Mouse (Mus musculus): ENCODE measurements around the gene Lsm3.

The Lsm3 gene

DNA sequence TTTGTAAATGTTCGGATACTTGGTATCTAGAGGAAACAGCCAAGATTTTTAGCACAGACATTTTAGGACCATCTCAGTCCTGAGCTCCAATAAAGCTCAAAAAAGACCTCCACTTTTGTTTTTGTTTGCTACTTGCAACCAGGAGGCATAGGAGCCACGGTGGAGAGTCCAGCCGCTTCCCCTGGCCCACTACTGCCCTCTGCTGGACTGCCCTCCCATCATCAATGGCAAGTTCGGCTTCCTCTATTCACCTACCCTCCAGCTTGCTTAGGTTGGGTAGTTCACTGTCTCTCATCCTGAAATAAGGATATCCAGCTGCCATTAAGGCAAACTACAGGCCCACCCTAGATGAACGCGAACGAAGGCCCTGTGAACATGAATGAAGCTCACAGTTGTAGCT, 6.4 kb upstream of the Lsm3 start:
- DNase-seq (ENCODE audit: extremely low spot score, low read depth, low spot score), result no peak

- no peak for DNase-seq (ENCODE audit: extremely low spot score, low read depth, low spot score)
Measured at GRCm38 (mm10) chr6:91510211-91510610, 5.5 kb upstream of the Lsm3 start.

DNA sequence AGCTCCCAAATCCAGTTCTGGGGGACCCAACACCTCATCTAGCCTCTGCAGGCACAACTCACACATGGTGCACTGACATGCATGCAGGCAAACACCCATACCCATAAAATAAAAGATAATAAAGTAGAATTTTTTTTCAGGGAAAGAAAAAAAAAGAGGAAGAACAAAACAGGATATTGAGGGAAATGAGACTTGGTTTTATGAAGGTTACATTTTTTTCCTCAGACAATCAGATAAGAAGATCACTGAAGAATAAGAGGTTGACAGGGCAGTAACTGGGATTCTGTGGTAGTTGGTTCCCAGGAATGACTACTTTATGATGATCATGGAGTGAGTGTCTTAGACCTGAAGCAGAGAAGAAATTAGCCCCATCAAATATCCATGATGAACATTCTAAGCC, 1.6 kb upstream of the Lsm3 start:
- no peak for DNase-seq (ENCODE audit: extremely low spot score, low read depth, low spot score)

- DNase-seq (ENCODE audit: extremely low spot score, low read depth, low spot score), result no peak
Measured at GRCm38 (mm10) chr6:91514737-91515362, 878 bp upstream of the Lsm3 start.

- DNase-seq (ENCODE audit: extremely low spot score, low read depth, low spot score), result no peak
Measured at GRCm38 (mm10) chr6:91518454-91519020, 2.8 kb downstream of the Lsm3 start.

- DNase-seq (ENCODE audit: extremely low spot score, low read depth, low spot score), result no peak
Measured at GRCm38 (mm10) chr6:91522816-91523215, 7.1 kb downstream of the Lsm3 start.

DNA sequence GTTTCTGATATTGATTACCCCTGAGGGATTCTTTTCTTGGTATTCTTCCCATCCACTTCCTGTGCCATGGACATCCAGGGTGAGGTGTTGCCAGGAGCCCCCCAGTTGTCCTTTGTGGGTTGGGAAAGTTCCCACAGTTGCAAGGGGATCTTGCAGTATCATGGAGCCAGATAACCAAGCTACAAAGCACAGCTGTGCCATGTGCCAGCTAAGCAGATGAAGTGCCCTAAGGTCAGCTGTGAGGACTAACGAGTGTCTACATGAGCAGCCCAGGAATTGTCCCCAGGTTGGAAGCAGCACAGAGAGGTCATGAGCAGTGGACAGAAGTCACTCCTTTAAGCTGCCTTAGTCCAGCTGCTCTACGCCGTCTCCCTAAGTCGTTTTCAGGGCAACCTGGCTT, 9.8 kb downstream of the Lsm3 start:
- DNase-seq (ENCODE audit: extremely low spot score, low read depth, low spot score), result no peak

GRCm38 (mm10) chr6:91527227-91527860, 11.6 kb downstream of the Lsm3 start:
- no peak for DNase-seq (ENCODE audit: extremely low spot score, low read depth, low spot score)

DNA sequence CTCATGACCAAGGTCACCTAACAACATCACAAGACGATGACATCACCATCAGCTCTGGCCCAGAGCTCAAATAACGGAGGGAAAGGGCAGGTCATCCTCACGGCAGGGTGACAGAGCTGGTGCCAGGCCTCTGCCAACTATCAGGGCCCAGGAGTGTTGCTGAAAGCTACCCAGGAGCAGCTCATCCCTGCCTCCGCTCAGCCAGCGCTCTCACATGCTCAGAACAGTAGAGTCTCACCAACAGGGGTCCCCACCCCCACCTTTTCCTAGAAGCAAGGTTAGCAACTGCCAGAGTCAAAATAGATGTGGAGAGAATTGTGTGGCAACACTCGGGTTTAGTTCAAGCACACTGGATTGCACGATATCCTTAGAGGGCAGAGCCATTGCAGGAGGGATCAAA, 12.5 kb downstream of the Lsm3 start:
- DNase-seq (ENCODE audit: extremely low spot score, low read depth, low spot score), result no peak

GRCm38 (mm10) chr6:91530673-91531072, 14.9 kb downstream of the Lsm3 start:
- no peak for DNase-seq (ENCODE audit: extremely low spot score, low read depth, low spot score)

- DNase-seq (ENCODE audit: extremely low spot score, low read depth, low spot score), result no peak
Measured at GRCm38 (mm10) chr6:91531276-91531675, 15.5 kb downstream of the Lsm3 start.

- no peak for DNase-seq (ENCODE audit: extremely low spot score, low read depth, low spot score)
Measured at GRCm38 (mm10) chr6:91532661-91533060, 16.9 kb downstream of the Lsm3 start.

DNA sequence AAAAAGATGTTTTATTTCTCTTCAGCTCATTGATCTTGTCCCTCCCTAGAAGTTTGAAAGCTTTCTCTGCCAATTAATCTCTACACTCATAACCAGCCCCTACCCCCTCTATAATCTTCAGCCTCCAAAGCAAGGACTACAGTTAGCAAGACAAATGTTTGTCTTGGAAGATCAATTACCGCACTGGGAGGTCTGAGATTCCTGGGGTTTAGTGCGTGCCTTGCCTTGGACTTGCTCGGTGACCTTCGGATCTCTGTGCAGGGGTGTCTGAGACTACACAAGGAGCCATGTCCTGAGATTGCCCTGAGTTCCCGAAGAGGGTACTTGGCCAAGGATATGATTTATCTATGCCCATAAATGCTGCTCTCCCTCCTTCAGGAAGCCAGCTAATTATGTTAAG, 17.6 kb downstream of the Lsm3 start:
- DNase-seq (ENCODE audit: extremely low spot score, low read depth, low spot score), result no peak

GRCm38 (mm10) chr6:91533771-91534170, 18.0 kb downstream of the Lsm3 start:
- no peak for DNase-seq (ENCODE audit: extremely low spot score, low read depth, low spot score)

DNA sequence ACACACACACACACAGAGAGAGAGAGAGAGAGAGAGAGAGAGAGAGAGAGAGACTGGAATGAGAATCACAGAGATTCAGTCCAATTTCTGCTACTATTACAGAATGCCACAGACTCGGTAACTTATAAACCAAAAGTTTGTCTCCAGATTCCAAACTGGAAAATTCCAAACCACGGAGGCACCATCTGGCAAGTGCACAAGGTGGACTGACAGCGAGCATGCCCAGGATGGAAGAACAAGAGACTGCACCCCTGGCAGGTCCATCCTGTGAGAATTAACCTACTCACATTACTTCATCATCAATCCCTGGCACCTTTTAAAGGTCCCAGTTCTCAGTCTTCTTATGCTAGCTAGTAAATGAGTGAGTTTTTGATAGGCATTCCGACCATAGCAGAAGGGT, 18.5 kb downstream of the Lsm3 start:
- no peak for DNase-seq (ENCODE audit: extremely low spot score, low read depth, low spot score)

GRCm38 (mm10) chr6:91535231-91535630, 19.5 kb downstream of the Lsm3 start:
- DNase-seq (ENCODE audit: extremely low spot score, low read depth, low spot score), result no peak

DNA sequence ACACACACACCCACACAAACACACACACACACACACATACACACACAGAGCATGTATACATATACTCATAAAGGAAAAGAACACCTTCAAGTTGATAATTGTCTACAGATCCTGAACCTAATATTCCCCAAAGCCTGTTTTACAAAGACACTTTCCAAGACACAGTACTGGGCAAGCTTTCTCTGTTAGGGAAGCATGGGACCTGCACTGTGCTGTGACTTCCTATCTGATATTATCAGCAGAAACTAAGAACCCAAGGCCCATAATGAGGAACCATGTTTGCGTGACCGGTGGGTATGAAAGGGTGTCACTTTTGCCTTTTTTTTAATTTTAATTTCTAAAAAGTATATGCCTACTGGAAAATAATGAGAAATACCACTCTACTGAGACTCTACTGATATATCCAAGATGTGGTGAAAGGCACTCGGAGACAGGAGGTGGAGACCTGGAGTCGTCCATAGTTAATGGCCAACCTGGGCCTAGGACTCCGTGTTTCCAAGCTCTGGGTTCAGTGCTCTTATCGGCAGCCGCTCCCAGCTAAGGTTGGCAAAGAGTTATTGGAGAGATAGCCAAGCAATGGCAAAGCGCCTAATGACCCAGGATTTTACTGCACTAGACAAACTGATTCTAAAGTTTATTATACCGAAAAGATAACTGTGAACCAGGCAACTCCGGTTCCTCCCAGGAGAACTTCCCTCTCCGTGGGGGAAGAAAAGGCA, 20.5 kb downstream of the Lsm3 start:
- no peak for DNase-seq (ENCODE audit: extremely low spot score, low read depth, low spot score)

GRCm38 (mm10) chr6:91541276-91541675, 25.5 kb downstream of the Lsm3 start:
- no peak for DNase-seq (ENCODE audit: extremely low spot score, low read depth, low spot score)

DNA sequence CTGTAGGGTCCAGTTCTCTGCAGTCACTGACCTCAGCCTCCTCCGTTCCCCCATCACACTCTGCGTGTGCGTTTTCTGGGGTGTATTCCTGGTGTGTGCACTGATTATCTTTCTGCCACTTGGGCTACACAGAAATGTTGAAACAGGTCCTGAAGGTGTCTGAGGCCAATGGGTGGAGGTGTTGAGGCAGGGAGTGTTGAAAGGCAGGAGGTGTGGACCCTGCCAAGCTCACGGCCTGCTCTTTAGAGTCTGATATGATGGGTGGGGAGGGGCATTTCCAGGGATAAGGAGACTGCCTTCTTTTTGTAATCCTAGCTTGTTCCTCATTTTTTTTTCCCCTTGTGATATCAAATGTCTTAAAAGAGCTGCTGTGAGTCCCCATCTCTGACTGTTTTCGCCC, 27.3 kb downstream of the Lsm3 start:
- DNase-seq (ENCODE audit: extremely low spot score, low read depth, low spot score), result no peak

DNA sequence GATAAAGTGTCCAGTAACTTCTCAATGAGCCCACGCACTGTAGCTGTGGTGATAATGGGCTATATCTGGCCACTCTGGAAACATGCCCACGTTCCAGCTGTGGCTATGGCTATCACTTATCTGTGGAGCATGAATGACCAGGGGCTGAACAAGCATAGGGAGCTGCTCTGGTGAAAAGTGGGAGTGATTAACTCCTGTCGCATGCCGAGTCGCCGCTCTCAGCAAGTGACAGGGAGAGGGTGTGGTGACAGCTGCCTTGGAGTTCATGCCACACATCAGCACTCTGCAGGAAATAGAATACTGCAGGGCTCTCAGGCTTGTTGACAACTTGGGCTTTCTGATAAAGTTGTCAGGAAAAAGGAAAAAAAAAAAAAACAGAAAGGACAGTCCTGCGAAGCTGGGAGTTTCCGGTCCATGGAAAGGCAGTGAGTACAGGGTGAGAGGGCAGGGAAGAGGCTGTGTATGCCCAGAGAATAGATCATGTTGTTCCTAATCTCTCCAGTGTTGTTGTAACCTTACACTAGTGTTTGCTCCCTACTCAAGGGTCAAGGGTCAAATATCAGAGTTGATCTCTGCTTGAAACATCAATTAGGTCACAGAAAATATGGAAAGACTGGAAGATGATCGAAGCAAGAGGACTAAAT, 30.6 kb downstream of the Lsm3 start:
- no peak for DNase-seq (ENCODE audit: extremely low spot score, low read depth, low spot score)

DNA sequence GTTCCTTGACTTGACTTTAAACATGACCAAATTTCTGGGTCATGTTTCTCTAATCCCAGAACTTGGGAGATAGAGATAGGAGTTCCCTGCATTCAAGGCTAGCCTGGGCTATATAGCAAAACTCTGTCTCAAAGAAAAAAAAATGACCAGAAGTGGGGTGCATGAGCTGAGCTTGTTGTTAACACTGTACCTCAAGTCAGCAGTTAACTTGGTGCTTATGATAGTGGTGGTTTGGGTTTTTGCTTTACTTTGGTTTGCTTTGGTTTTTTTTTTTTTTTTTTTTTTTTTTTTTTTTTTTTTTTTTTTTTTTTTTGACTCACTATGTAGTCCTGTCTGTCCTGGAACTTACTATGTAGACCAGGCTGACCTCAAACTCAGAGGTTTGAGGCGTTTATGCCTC, 31.6 kb downstream of the Lsm3 start:
- no peak for DNase-seq (ENCODE audit: extremely low spot score, low read depth, low spot score)

- DNase-seq (ENCODE audit: extremely low spot score, low read depth, low spot score), result no peak
Measured at GRCm38 (mm10) chr6:91549621-91550020, 33.9 kb downstream of the Lsm3 start.
